In the genomic region with DNA sequence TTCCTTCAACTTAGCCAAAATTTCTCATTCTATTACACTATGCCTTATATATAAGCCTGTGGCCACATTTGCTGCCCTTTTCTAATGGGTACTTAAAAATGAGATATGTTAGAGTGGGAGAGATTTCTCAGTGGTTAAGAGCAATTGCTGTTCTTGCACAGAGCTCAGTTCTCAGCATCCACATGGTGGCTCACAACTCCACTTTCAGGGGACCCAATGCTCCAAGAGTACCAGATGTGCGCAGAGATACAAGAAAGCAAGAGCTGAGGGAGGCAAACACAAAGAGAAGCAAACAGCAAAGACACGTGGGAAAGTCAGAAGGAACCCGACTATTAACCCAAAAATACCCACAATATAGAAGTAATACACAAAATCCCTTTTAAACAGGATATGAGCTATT, we compare ENCODE assay signal across 19 mouse cellular contexts.
DNase-seq lines count a peak whose midpoint lies in the region; ATAC-seq and TF ChIP-seq lines count a peak whose summit lies in the region.
"Had no signal": no experiment of that assay in that cellular context is flagged by ENCODE, and none has a peak within 500 bp of the region (broad histone marks: within the 10 kb centered on the region; RNA-seq: fewer than 3 reads in every experiment).

No protein-coding gene starts in this region.

- ATAC-seq in forebrain, embryonic 15.5 days (replicated peaks): 0 out of 2 replicates have a peak, but pooled peaks have one; percentile 46
- no peak for ATAC-seq in liver, postnatal 0 days
- ATAC-seq: activated CD4-positive, CD25-positive, alpha-beta regulatory T cell, adult 4 months; hindbrain, embryonic 16.5 days had no signal

- H3K36me3 ChIP-seq in forebrain, embryonic 15.5 days: no peaks in the 10 kb centered on the region
- H3K36me3 ChIP-seq in forebrain, embryonic 10.5 days (replicated peaks): no peaks in the 10 kb centered on the region
- H3K36me3 ChIP-seq in kidney, adult 2 months (ENCODE audit: control insufficient read depth, insufficient read depth, low read length): no peaks in the 10 kb centered on the region
- no peaks in the 10 kb centered on the region for H3K36me3 ChIP-seq in liver, postnatal 0 days (replicated peaks; ENCODE audit: insufficient read depth, low read length)
- H3K36me3 ChIP-seq: heart, embryonic 10.5 days; limb, embryonic 15.5 days had no signal

- TF ChIP-seq CTCF in kidney, adult 2 months (conservative IDR thresholded peaks at IDR 0.05; ENCODE audit: insufficient read depth, insufficient read length, low read depth, low read length): peak; percentile 29; the same call in 1 of the 2 replicates
- TF ChIP-seq CTCF in liver, postnatal 0 days (IDR thresholded peaks at IDR 0.05; ENCODE audit: low read depth): 0 out of 2 replicates have a peak, but pooled peaks have one; percentile 4

- H3K4me1 ChIP-seq in forebrain, embryonic 15.5 days: no peaks in the 10 kb centered on the region
- no peaks in the 10 kb centered on the region for H3K4me1 ChIP-seq in forebrain, embryonic 10.5 days
- no peaks in the 10 kb centered on the region for H3K4me1 ChIP-seq in kidney, adult 2 months (ENCODE audit: control insufficient read depth, insufficient read depth, low read length)
- H3K4me1 ChIP-seq in liver, postnatal 0 days (ENCODE audit: insufficient read depth): no peaks in the 10 kb centered on the region
- H3K4me1 ChIP-seq: heart, embryonic 10.5 days; limb, embryonic 15.5 days had no signal

- no peak for TF ChIP-seq POLR2A in kidney, adult 2 months (IDR thresholded peaks at IDR 0.05; ENCODE audit: low read depth, low read length)

- no peaks in the 10 kb centered on the region for H3K9me3 ChIP-seq in forebrain, embryonic 15.5 days
- H3K9me3 ChIP-seq in forebrain, embryonic 10.5 days: no peaks in the 10 kb centered on the region
- H3K9me3 ChIP-seq in liver, postnatal 0 days (ENCODE audit: low read length): no peaks in the 10 kb centered on the region
- H3K9me3 ChIP-seq: heart, embryonic 10.5 days; limb, embryonic 15.5 days had no signal

- DNase-seq in forebrain, embryonic 10.5 days (ENCODE audit: extremely low spot score, low spot score): no peak
- no peak for DNase-seq in kidney, adult 2 months
- DNase-seq in kidney, adult 11 months: no peak
- no peak for DNase-seq in liver, postnatal 0 days
- DNase-seq in liver: no peak
- peak; percentile 66 for DNase-seq in brain, adult 2 months (ENCODE audit: low read depth, low spot score)
- no peak for DNase-seq in adrenal gland, adult 8-10 months
- DNase-seq: adrenal gland, postnatal 25 days; cerebellum, adult 9-10 months; gastrocnemius, postnatal 36 days; heart, postnatal 14 days; lung, postnatal 10 days; right cerebral cortex, postnatal 14 days; thymus, postnatal 25 days had no signal

- H3K4me3 ChIP-seq in forebrain, embryonic 15.5 days: no peak overlapping the region
- no peak overlapping the region for H3K4me3 ChIP-seq in forebrain, embryonic 10.5 days
- H3K4me3 ChIP-seq in kidney, adult 2 months (ENCODE audit: insufficient read depth, low read depth, low read length): no peak overlapping the region
- H3K4me3 ChIP-seq in liver, postnatal 0 days (ENCODE audit: low read depth, low read length): no peak overlapping the region
- H3K4me3 ChIP-seq: heart, embryonic 10.5 days; limb, embryonic 15.5 days had no signal

- no peak overlapping the region for H3K27ac ChIP-seq in forebrain, embryonic 15.5 days (replicated peaks)
- no peak overlapping the region for H3K27ac ChIP-seq in forebrain, embryonic 10.5 days
- no peak overlapping the region for H3K27ac ChIP-seq in kidney, adult 2 months (ENCODE audit: insufficient read depth, low read depth, low read length)
- no peak overlapping the region for H3K27ac ChIP-seq in liver, postnatal 0 days (ENCODE audit: low read depth)
- H3K27ac ChIP-seq: heart, embryonic 10.5 days; limb, embryonic 15.5 days had no signal

- H3K9ac ChIP-seq in forebrain, embryonic 15.5 days (replicated peaks): no peak overlapping the region
- no peak overlapping the region for H3K9ac ChIP-seq in liver, postnatal 0 days (replicated peaks)
- H3K9ac ChIP-seq: limb, embryonic 15.5 days had no signal

- no peak for TF ChIP-seq EP300 in liver, postnatal 0 days (IDR thresholded peaks at IDR 0.05; ENCODE audit: low read depth)

- no peak overlapping the region for H3K4me2 ChIP-seq in forebrain, embryonic 15.5 days (replicated peaks)
- H3K4me2 ChIP-seq in liver, postnatal 0 days (ENCODE audit: low read depth, low read length): no peak overlapping the region
- H3K4me2 ChIP-seq: limb, embryonic 15.5 days had no signal

- WGBS in forebrain, embryonic 15.5 days: 60% methylated on average over 3 of the region's 3 CpGs
- 71% methylated on average over 3 of the region's 3 CpGs for WGBS in forebrain, embryonic 10.5 days
- WGBS in kidney, adult 2 months: 51% methylated on average over 3 of the region's 3 CpGs
- WGBS in liver, postnatal 0 days (ENCODE audit: insufficient replicate concordance): 49% methylated on average over 3 of the region's 3 CpGs

- no peaks in the 10 kb centered on the region for H3K27me3 ChIP-seq in forebrain, embryonic 15.5 days
- H3K27me3 ChIP-seq in forebrain, embryonic 10.5 days (ENCODE audit: poor library complexity, severe bottlenecking): no peaks in the 10 kb centered on the region
- H3K27me3 ChIP-seq in kidney, adult 2 months (replicated peaks; ENCODE audit: control insufficient read depth, insufficient read depth, low read length): no peaks in the 10 kb centered on the region
- no peaks in the 10 kb centered on the region for H3K27me3 ChIP-seq in liver, postnatal 0 days (ENCODE audit: insufficient read depth, low read length)
- H3K27me3 ChIP-seq: limb, embryonic 15.5 days had no signal
